Comparison of ENCODE assay signal across 26 mouse cellular contexts in genomic region chr3:90505216-90505615, GRCm38 (mm10). TPM values are rescaled to one million over a fixed set of nuclear protein-coding genes. Genes with fewer than 3 reads are reported as not detected.
A peak's percentile ranks its signal among the peaks of the same experiment; 100 is the strongest.
DNase-seq lines count a peak whose midpoint lies in the region; ATAC-seq and TF ChIP-seq lines count a peak whose summit lies in the region.
"Had no signal": no experiment of that assay in that cellular context is flagged by ENCODE, and none has a peak within 500 bp of the region (broad histone marks: within the 10 kb centered on the region; RNA-seq: fewer than 3 reads in every experiment).

No protein-coding gene starts in this region.

- no peak overlapping the region for H3K9ac ChIP-seq in lung, postnatal 0 days (replicated peaks; ENCODE audit: low read depth)
- H3K9ac ChIP-seq: embryonic facial prominence, embryonic 12.5 days; forebrain, embryonic 13.5 days; forebrain, embryonic 15.5 days had no signal

- 0 out of 2 replicates have a peak overlapping the region, but pooled peaks have one; percentile 16 for H3K4me3 ChIP-seq in gastrocnemius, adult 2 months
- H3K4me3 ChIP-seq in lung, postnatal 0 days (ENCODE audit: low read depth, low read length) = no peak overlapping the region
- H3K4me3 ChIP-seq: embryonic facial prominence, embryonic 10.5 days; embryonic facial prominence, embryonic 12.5 days; forebrain, embryonic 13.5 days; forebrain, embryonic 15.5 days had no signal

- intact Hi-C loops in gastrocnemius, adult 2 months (cut with DNase I) = no loop called here

- H3K27ac ChIP-seq in gastrocnemius, adult 2 months = peak overlapping the region; percentile 50
- no peak overlapping the region for H3K27ac ChIP-seq in lung, postnatal 0 days (ENCODE audit: low read length)
- H3K27ac ChIP-seq: embryonic facial prominence, embryonic 10.5 days; embryonic facial prominence, embryonic 12.5 days; forebrain, embryonic 13.5 days; forebrain, embryonic 15.5 days had no signal

- peak; percentile 43 for ATAC-seq in lung, postnatal 0 days
- ATAC-seq: activated CD4-positive, CD25-positive, alpha-beta regulatory T cell, adult 4 months; CD4-positive, CD25-positive, alpha-beta regulatory T cell, adult 4 months; forebrain, embryonic 13.5 days; forebrain, embryonic 15.5 days; Patski had no signal

- H3K27me3 ChIP-seq in lung, postnatal 0 days (replicated peaks; ENCODE audit: insufficient read depth, low read length) = no peaks in the 10 kb centered on the region
- H3K27me3 ChIP-seq: CH12.LX; embryonic facial prominence, embryonic 12.5 days; forebrain, embryonic 13.5 days; forebrain, embryonic 15.5 days; Patski had no signal

- H3K36me3 ChIP-seq in lung, postnatal 0 days (ENCODE audit: insufficient read depth, low read length) = peaks cover 34% of the 10 kb centered on the region

- WGBS in lung, postnatal 0 days = 75% methylated on average over 5 of the region's 5 CpGs

- peaks cover 16% of the 10 kb centered on the region; the same call in 1 of the 2 replicates for H3K4me1 ChIP-seq in lung, postnatal 0 days (ENCODE audit: insufficient read depth, low read depth, low read length)

- no peak for DNase-seq in gastrocnemius, adult 2 months
- no peak for DNase-seq in gastrocnemius, postnatal 4 days (ENCODE audit: low spot score in 2 of 2)
- peak; percentile 81 for DNase-seq in lung, postnatal 0 days (ENCODE audit: low spot score)
- DNase-seq in lung, postnatal 14 days = no peak
- peak; percentile 58 to 86 for DNase-seq in lung, postnatal 4 days
- no peak for DNase-seq in lung, adult 18-20 months
- DNase-seq: adrenal gland, adult 8-10 months; adrenal gland, postnatal 14 days; adrenal gland, postnatal 36 days; B cell, adult 2 months; cerebellum, adult 11-12 months; cerebellum, adult 2 months; cerebellum, adult 9-10 months; cerebellum, postnatal 10 days; cerebellum, postnatal 25 days had no signal

- no peak overlapping the region for H3K4me2 ChIP-seq in lung, postnatal 0 days (replicated peaks; ENCODE audit: low read depth, low read length)
- H3K4me2 ChIP-seq: embryonic facial prominence, embryonic 12.5 days; forebrain, embryonic 13.5 days; forebrain, embryonic 15.5 days had no signal

- no peak for TF ChIP-seq CTCF in gastrocnemius, adult 2 months (IDR thresholded peaks at IDR 0.05)
- no peak for TF ChIP-seq CTCF in lung, postnatal 0 days (IDR thresholded peaks at IDR 0.05)

- no peaks in the 10 kb centered on the region for H3K9me3 ChIP-seq in lung, postnatal 0 days (ENCODE audit: low read length)
- H3K9me3 ChIP-seq: embryonic facial prominence, embryonic 10.5 days; embryonic facial prominence, embryonic 12.5 days; forebrain, embryonic 13.5 days; forebrain, embryonic 15.5 days; G1E had no signal

- TF ChIP-seq EP300 in lung, postnatal 0 days (IDR thresholded peaks at IDR 0.05) = no peak

RNA-seq across cellular contexts. Expression of gene Chtop, which starts 4.1 kb away (rescaled TPM):
- 100 to 1,000 TPM; 104 to 111 TPM for total RNA-seq in gastrocnemius, adult 2 months (2021)
- total RNA-seq in gastrocnemius, postnatal 4 days (2021) = 100 to 1,000 TPM; 110 to 118 TPM
- 85.8 and 87.8 TPM in 2 replicates for polyA plus RNA-seq in lung, postnatal 0 days (2015; fragmentation: Nextera tagmentation; extraction: Ambion mirVana)

RNA-seq across cellular contexts. Expression of gene S100a1, which starts 9.0 kb away (rescaled TPM):
- total RNA-seq in gastrocnemius, adult 2 months (2021) = 100 to 1,000 TPM; 151 to 202 TPM
- 10 to 100 TPM; 27.3 to 31.2 TPM for total RNA-seq in gastrocnemius, postnatal 4 days (2021)
- 289 and 309 TPM in 2 replicates for polyA plus RNA-seq in lung, postnatal 0 days (2015; fragmentation: Nextera tagmentation; extraction: Ambion mirVana)

RNA-seq across cellular contexts. Expression of gene S100a13, which starts 9.0 kb away (rescaled TPM):
- 10 to 100 TPM; 11.9 to 15.5 TPM for total RNA-seq in gastrocnemius, adult 2 months (2021)
- 10 to 100 TPM; 22.6 to 23.3 TPM for total RNA-seq in gastrocnemius, postnatal 4 days (2021)
- 159 and 167 TPM in 2 replicates for polyA plus RNA-seq in lung, postnatal 0 days (2015; fragmentation: Nextera tagmentation; extraction: Ambion mirVana)

RNA-seq across cellular contexts. Expression of gene Snapin, which starts 14.4 kb away (rescaled TPM):
- 10 to 100 TPM; 71.8 to 74.4 TPM for total RNA-seq in gastrocnemius, adult 2 months (2021)
- total RNA-seq in gastrocnemius, postnatal 4 days (2021) = 10 to 100 TPM; 71.3 to 74.7 TPM
- polyA plus RNA-seq in lung, postnatal 0 days (2015; fragmentation: Nextera tagmentation; extraction: Ambion mirVana) = 97.9 and 101 TPM in 2 replicates

RNA-seq across cellular contexts. Expression of gene S100a14, which starts 21.4 kb away (rescaled TPM):
- total RNA-seq in gastrocnemius, adult 2 months (2021) = under 1 TPM in 1 of 2 experiments, not detected in 1; 0.36 TPM
- 1 to 10 TPM in 1 of 2 experiments, under 1 TPM in 1; 0.64 to 1.1 TPM for total RNA-seq in gastrocnemius, postnatal 4 days (2021)
- polyA plus RNA-seq in lung, postnatal 0 days (2015; fragmentation: Nextera tagmentation; extraction: Ambion mirVana) = 77.5 and 100 TPM in 2 replicates
- total RNA-seq: CH12.LX, G1E had no signal
- polyA plus RNA-seq: CD4-positive, CD25-positive, alpha-beta regulatory T cell, adult 4 months; cerebellum, adult 2 months; cortical plate, adult 2 months; embryonic facial prominence, embryonic 10.5 days; forebrain, embryonic 11.5 days; forebrain, embryonic 13.5 days; forebrain, embryonic 15.5 days; G1E had no signal

Comparison
In these comparisons a context has a peak if more than half of its experiments do, and no peak if none do; other contexts are left out.
1. DNase-seq: peak in lung, postnatal 0 days (single experiment) and lung, postnatal 4 days (2 of 2); none in gastrocnemius, adult 2 months (single experiment), gastrocnemius, postnatal 4 days (0 of 2), lung, postnatal 14 days (single experiment) and lung, adult 18-20 months (0 of 2).
2. RNA of gene S100a1, which starts 9.0 kb away (total RNA-seq): 151 to 202 TPM in gastrocnemius, adult 2 months; 27.3 to 31.2 TPM in gastrocnemius, postnatal 4 days; every median in the first group is over 4 times any median in the second.